Mouse (Mus musculus) MEL (cell line): ENCODE measurements around the gene Lifr.

Source experiments
- CHD2 ChIP-seq: IDR thresholded peaks from 2 replicates; pipeline ENCODE4 v1.6.1; 2011; ENCODE audit warnings: low read length, improper control_type of control experiment
- CTCF ChIP-seq, 3 experiments: IDR thresholded peaks in 2 of 3; conservative IDR thresholded peaks in 1 of 3; 2 replicates each; pipeline ENCODE4 v1.5.1; 2011 to 2012; ENCODE audit warnings: low read length in 3 of 3, low read depth in 2 of 3, mild to moderate bottlenecking in 2 of 3, improper control_type of control experiment in 1 of 3, inconsistent platforms in 1 of 3, mixed read lengths in 1 of 3, moderate library complexity in 1 of 3; ENCODE audit not compliant: control insufficient read depth in 1 of 3, insufficient read depth in 1 of 3, poor library complexity in 1 of 3, severe bottlenecking in 1 of 3
- MEF2A ChIP-seq: IDR thresholded peaks from 2 replicates; pipeline ENCODE4 v1.6.1; 2014; ENCODE audit warnings: low read depth, mild to moderate bottlenecking, inconsistent platforms, low read length, improper control_type of control experiment; ENCODE audit not compliant: poor library complexity, insufficient replicate concordance, severe bottlenecking; ENCODE audit errors: extremely low read depth
- NRF1 ChIP-seq: IDR thresholded peaks from 2 replicates; pipeline ENCODE4 v1.6.1; 2014; ENCODE audit warnings: low read depth, mild to moderate bottlenecking, inconsistent platforms, low read length, improper control_type of control experiment, moderate library complexity; ENCODE audit not compliant: poor library complexity, insufficient read depth, severe bottlenecking
- POLR2A ChIP-seq, 2 experiments: IDR thresholded peaks; 2 replicates each; pipeline ENCODE4 v1.6.1; 2011 to 2012; ENCODE audit warnings: low read length in 2 of 2, mild to moderate bottlenecking in 2 of 2, control low read depth in 1 of 2, improper control_type of control experiment in 1 of 2, low read depth in 1 of 2, moderate library complexity in 1 of 2; ENCODE audit not compliant: control insufficient read depth in 1 of 2, insufficient read depth in 1 of 2, poor library complexity in 1 of 2

DNA sequence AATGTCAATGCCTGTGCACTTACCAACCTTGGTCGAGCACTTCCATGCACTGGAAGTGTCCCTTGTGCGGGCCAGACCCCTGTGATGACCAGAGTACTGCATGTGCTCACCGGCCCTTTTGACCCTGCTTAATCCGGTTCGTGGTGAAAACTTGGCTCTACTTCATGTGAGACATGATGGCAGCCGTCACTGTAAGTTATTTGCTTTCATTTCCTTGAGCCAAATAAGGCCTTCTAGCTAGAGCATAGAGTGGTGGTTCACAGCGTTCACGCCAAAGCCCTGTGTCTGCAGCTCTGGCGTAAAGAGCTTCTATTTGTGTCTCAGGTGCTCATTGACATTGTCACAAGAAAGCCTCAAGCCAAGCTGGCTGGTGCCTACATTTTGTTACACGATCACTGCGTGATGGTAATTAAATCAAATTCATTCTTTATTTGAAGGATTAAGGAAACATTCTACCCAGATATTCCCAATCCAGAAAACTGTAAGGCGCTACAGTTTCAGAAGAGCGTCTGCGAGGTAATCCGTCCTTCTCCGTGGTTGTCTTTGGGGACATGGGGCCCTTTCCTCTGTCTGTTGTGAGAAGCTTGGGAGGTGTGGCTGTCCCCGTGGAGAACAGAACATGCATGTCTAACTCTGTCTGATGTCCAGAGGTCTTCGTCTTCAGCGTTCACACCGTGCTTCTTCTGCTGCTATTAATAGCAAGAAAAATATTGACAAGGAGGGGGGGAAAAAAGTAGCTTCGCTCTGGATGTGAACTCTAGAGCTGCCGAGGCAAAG lies 99.5 kb downstream of the Lifr start:
- TF ChIP-seq CTCF (IDR thresholded peaks at IDR 0.05 in 2 of 3, conservative IDR thresholded peaks at IDR 0.05 in 1 of 3; ENCODE audit: control insufficient read depth in 1 of 3, insufficient read depth in 1 of 3, low read depth in 2 of 3, low read length in 3 of 3, poor library complexity in 1 of 3, severe bottlenecking in 1 of 3): no peak
- no peak for TF ChIP-seq POLR2A (IDR thresholded peaks at IDR 0.05; ENCODE audit: control insufficient read depth in 1 of 2, insufficient read depth in 1 of 2, low read depth in 1 of 2, low read length in 2 of 2, poor library complexity in 1 of 2)
- TF ChIP-seq CHD2: no peak
- TF ChIP-seq MEF2A: no peak
- no peak for TF ChIP-seq NRF1
